Mouse (Mus musculus) stomach, embryonic 14.5 days (tissue): ENCODE data around the gene Olfr642. TPM values are rescaled to one million over a fixed set of nuclear protein-coding genes. Genes with fewer than 3 reads are reported as not detected.

Source experiments
- ATAC-seq: fragments of 200-750 bp; cut with Nextera tagmentation; 2 replicates; pipeline ENCODE4 v1.8.0; 2017; ENCODE audit warnings: low read depth, moderate TSS enrichment; ENCODE audit not compliant: insufficient number of reproducible peaks, insufficient read depth, low FRiP score
- H3K27ac ChIP-seq: fragments of 300-500 bp; sonication (generic); 2 replicates; pipeline ENCODE4 v1.5.1; 2014; ENCODE audit warnings: mild to moderate bottlenecking, low read length, moderate library complexity, mixed read lengths
- H3K27me3 ChIP-seq: fragments of 300-500 bp; sonication (generic); 2 replicates; pipeline ENCODE4 v1.6.1; 2014; ENCODE audit warnings: low read length, control low read depth, mixed read lengths; ENCODE audit not compliant: control insufficient read depth, insufficient read depth
- H3K36me3 ChIP-seq: fragments of 300-500 bp; sonication (generic); 2 replicates; pipeline ENCODE4 v1.6.1; 2014; ENCODE audit warnings: mild to moderate bottlenecking, control low read depth, low read length, moderate library complexity, mixed read lengths; ENCODE audit not compliant: control insufficient read depth, insufficient read depth
- H3K4me1 ChIP-seq: fragments of 300-500 bp; sonication (generic); 2 replicates; pipeline ENCODE4 v1.6.1; 2014; ENCODE audit warnings: low read length, control low read depth, mixed read lengths; ENCODE audit not compliant: control insufficient read depth, insufficient read depth
- H3K4me2 ChIP-seq: fragments of 300-500 bp; sonication (generic); replicated peaks from 2 replicates; pipeline ENCODE4 v1.6.1; 2014; ENCODE audit warnings: low read depth, low read length, control low read depth
- H3K4me3 ChIP-seq: fragments of 300-500 bp; sonication (generic); 2 replicates; pipeline ENCODE4 v1.5.1; 2014; ENCODE audit warnings: low read depth, low read length, control low read depth
- H3K9ac ChIP-seq: fragments of 300-500 bp; sonication (generic); replicated peaks from 2 replicates; pipeline ENCODE4 v1.6.1; 2014; ENCODE audit warnings: low read depth, mild to moderate bottlenecking, control low read depth, low read length, moderate library complexity, mixed read lengths
- H3K9me3 ChIP-seq: fragments of 300-500 bp; sonication (generic); 2 replicates; pipeline ENCODE4 v1.6.1; 2016; ENCODE audit warnings: low read depth, low read length, control low read depth; ENCODE audit not compliant: control insufficient read depth
- WGBS: fragments of 180-500 bp; shearing (Covaris S2); extraction: QIAGEN DNeasy Blood & Tissue Kit; methylation state at CpG from one replicate; pipeline ENCODE4 v1.1.7; 2014; 5-methylcytosine and 5-hydroxymethylcytosine counted together
- polyA plus RNA-seq: library from polyadenylated mRNA; unstranded; fragments of >200 nt; fragmentation: Nextera tagmentation; extraction: Ambion mirVana; gene quantifications from 2 replicates; pipeline ENCODE4 v1.2.1, GENCODE M21; 2014

Gene Olfr642
- polyA plus RNA-seq = not detected in 2 replicates

- no peak within 1 kb of the TSS for H3K27ac ChIP-seq
- H3K4me3 ChIP-seq = no peak within 1 kb of the TSS
- 74% methylated on average over 1 of the region's 1 CpGs for WGBS
- no peak within 1 kb of the TSS for H3K4me2 ChIP-seq
- ATAC-seq = no peak
- H3K9ac ChIP-seq = no peak within 1 kb of the TSS
- H3K36me3 ChIP-seq = no peaks in the 10 kb centered on the region
- H3K27me3 ChIP-seq = no peaks in the 10 kb centered on the region
- no peaks in the 10 kb centered on the region for H3K9me3 ChIP-seq
- no peaks in the 10 kb centered on the region for H3K4me1 ChIP-seq
Observed at GRCm38 (mm10) chr7:104052566-104052965, at the start of gene Olfr642. Gene Olfr642 (minus strand): TSS chr7:104052666.

DNA sequence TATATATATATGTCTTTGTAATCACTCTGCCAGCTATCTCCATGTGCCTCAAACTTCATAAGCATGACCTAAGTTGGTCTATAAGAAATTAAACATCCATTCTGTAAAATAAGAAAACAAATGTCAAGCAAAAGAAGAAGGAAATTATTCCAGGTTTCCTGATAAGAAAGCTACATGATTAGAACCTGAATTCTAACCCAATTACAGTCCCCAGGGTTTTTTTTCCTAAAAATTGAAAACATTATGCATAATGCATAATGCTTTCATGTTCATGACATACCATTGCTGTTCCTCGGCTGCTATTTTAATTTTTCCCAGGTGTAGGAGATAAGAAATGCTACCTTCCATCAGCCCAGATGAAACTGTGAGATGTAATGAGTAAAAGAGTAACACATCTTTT is 32.9 kb upstream of the Olfr642 start, which contains the start of gene Olfr645:
TSS of gene Olfr645 (minus strand) at position 101 of the 400 bp plus-strand sequence.
- Histone ChIP-seq H3K9ac (no peak within 1 kb of the TSS), H3K27me3 (no peaks in the 10 kb centered on the region), H3K4me1 (no peaks in the 10 kb centered on the region), H3K4me3 (no peak within 1 kb of the TSS), H3K36me3 (no peaks in the 10 kb centered on the region), H3K27ac (no peak within 1 kb of the TSS), H3K9me3 (no peaks in the 10 kb centered on the region), H3K4me2 (no peak within 1 kb of the TSS)
- no peak for ATAC-seq
- WGBS = 76% methylated on average over 1 of the region's 1 CpGs

DNA sequence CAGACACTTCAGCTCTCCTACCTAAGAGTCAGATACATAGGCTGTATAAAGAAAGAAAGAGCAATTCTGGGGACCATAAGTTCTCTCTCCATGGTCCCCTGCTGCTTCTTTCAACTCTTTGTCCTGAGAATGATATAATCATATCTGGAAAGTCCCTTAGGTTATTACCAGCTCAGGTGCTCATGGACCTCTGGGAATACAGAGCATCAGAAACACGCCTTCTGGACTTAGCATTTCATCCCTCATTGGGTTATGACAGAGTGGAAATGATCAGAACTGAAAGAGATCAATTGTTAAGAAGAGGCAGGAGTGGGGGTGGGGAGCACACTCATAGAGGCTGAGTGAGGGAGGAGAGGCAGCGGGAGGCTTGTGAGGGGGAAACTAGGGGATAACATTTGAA is 19.3 kb upstream of the Olfr642 start, which contains the start of gene Olfr644:
TSS of gene Olfr644 (minus strand) at position 101 of the 400 bp plus-strand sequence.
- Histone ChIP-seq H3K4me2 (no peak within 1 kb of the TSS), H3K27ac (no peak within 1 kb of the TSS), H3K9ac (no peak within 1 kb of the TSS), H3K27me3 (no peaks in the 10 kb centered on the region), H3K36me3 (no peaks in the 10 kb centered on the region), H3K9me3 (no peaks in the 10 kb centered on the region), H3K4me3 (no peak within 1 kb of the TSS), H3K4me1 (no peaks in the 10 kb centered on the region)
- no peak for ATAC-seq
- 74% methylated on average over 2 of the region's 2 CpGs for WGBS

GRCm38 (mm10) chr7:104061345-104061744 is 8.9 kb upstream of the Olfr642 start, which contains the start of gene 4930516K23Rik:
Gene 4930516K23Rik (minus strand): TSS chr7:104061445.
- no peak for ATAC-seq
- Histone ChIP-seq H3K4me1 (no peaks in the 10 kb centered on the region), H3K4me3 (no peak within 1 kb of the TSS), H3K36me3 (no peaks in the 10 kb centered on the region), H3K27ac (no peak within 1 kb of the TSS), H3K9me3 (no peaks in the 10 kb centered on the region), H3K4me2 (no peak within 1 kb of the TSS), H3K27me3 (no peaks in the 10 kb centered on the region), H3K9ac (no peak within 1 kb of the TSS)
- WGBS = 56% methylated on average over 2 of the region's 2 CpGs

DNA sequence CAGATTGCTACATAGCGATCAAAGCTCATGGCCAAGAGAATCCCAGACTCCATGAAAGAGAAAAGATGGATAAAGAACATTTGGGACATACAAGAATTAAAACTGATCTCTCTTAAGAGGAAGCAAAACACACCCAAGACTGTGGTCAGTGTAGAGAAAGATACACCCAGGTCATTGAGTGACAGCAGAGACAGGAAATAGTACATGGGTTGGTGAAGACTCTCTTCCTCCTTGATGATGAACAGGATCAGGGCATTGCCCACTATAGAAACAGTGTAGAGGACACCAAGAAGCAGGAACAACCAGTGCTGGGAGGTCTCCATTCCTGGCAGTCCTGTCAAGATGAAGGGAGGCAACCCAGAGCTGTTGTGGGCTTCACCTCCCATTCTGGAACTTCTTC is 6.7 kb upstream of the Olfr642 start:
- no peaks in the 10 kb centered on the region for H3K4me1 ChIP-seq
- no peaks in the 10 kb centered on the region for H3K36me3 ChIP-seq
- no peaks in the 10 kb centered on the region for H3K9me3 ChIP-seq
- H3K9ac ChIP-seq = no peak overlapping the region
- no peak overlapping the region for H3K4me3 ChIP-seq
- H3K27me3 ChIP-seq = no peaks in the 10 kb centered on the region
- no peak overlapping the region for H3K27ac ChIP-seq
- no peak overlapping the region for H3K4me2 ChIP-seq
- ATAC-seq = no peak
- 100% methylated on average over 1 of the region's 1 CpGs for WGBS

DNA sequence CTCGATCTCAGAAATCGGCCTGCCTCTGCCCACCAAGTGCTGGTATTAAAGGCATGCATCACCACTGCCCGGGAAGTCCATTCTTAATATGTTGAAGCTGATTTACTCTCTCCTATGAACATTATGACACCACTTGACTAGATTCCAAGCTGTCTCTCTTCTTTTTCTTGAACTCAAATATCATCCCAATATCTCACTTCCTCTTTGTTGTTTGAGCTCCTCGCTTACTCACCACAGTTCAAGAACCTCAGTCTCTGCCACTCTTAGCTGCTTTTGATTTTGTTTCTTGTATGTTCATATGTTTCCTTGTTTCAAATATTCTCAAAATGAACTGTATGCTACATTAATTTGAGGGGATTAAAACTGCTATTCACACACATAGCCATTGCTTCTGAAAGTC is 1.7 kb downstream of the Olfr642 start:
- Histone ChIP-seq H3K4me2 (no peak overlapping the region), H3K4me1 (no peaks in the 10 kb centered on the region), H3K9me3 (no peaks in the 10 kb centered on the region), H3K27ac (no peak overlapping the region), H3K27me3 (no peaks in the 10 kb centered on the region), H3K36me3 (no peaks in the 10 kb centered on the region), H3K4me3 (no peak overlapping the region), H3K9ac (no peak overlapping the region)
- no peak for ATAC-seq
- WGBS = 94% methylated on average over 4 of the region's 4 CpGs

DNA sequence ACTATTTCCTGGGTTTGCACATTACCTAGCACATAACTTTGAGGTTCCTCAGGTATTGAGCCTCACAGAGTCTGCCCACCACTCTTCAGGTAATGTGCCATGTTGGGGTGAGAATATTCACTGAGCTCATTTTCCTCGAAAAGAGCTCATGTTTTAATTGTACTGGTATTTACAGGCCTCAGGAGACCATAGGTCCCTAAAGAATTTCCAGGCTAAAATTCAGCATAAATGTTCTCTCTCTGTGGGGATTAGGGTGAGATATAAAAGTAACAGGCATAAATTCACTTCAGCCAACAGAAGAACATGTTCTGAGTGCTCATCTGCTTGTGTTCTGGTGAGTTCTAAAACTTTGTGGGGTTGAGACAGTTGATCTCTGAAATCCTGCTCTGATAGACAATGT is 17.3 kb downstream of the Olfr642 start, which contains the start of gene Olfr641:
TSS of gene Olfr641 (plus strand) at position 301 of the 400 bp plus-strand sequence.
- ATAC-seq = no peak
- 63% methylated on average over 1 of the region's 1 CpGs for WGBS
- Histone ChIP-seq H3K9me3 (no peaks in the 10 kb centered on the region), H3K4me1 (no peaks in the 10 kb centered on the region), H3K36me3 (no peaks in the 10 kb centered on the region), H3K4me3 (no peak within 1 kb of the TSS), H3K27me3 (no peaks in the 10 kb centered on the region), H3K9ac (no peak within 1 kb of the TSS), H3K27ac (no peak within 1 kb of the TSS), H3K4me2 (no peak within 1 kb of the TSS)

GRCm38 (mm10) chr7:104026978-104027377 is 25.5 kb downstream of the Olfr642 start:
- H3K27me3 ChIP-seq = no peaks in the 10 kb centered on the region
- H3K9ac ChIP-seq = no peak overlapping the region
- no peak overlapping the region for H3K27ac ChIP-seq
- no peak for ATAC-seq
- no peaks in the 10 kb centered on the region for H3K4me1 ChIP-seq
- no peak overlapping the region for H3K4me3 ChIP-seq
- 84% methylated on average over 3 of the region's 3 CpGs for WGBS
- H3K9me3 ChIP-seq = no peaks in the 10 kb centered on the region
- H3K4me2 ChIP-seq = no peak overlapping the region
- no peaks in the 10 kb centered on the region for H3K36me3 ChIP-seq

- Histone ChIP-seq H3K9ac (no peak within 1 kb of the TSS), H3K9me3 (no peaks in the 10 kb centered on the region), H3K36me3 (no peaks in the 10 kb centered on the region), H3K4me2 (no peak within 1 kb of the TSS), H3K27me3 (no peaks in the 10 kb centered on the region), H3K27ac (no peak within 1 kb of the TSS), H3K4me3 (no peak within 1 kb of the TSS), H3K4me1 (no peaks in the 10 kb centered on the region)
- ATAC-seq = no peak
- 82% methylated on average over 6 of the region's 6 CpGs for WGBS
Observed at GRCm38 (mm10) chr7:104025473-104025872, 27.0 kb downstream of the Olfr642 start, which contains the start of gene Olfr640. Gene Olfr640 (minus strand): TSS chr7:104025573.
